Mouse (Mus musculus) hindbrain, embryonic 14.5 days (tissue): ENCODE measurements around the gene Mdk. TPM values are rescaled to one million over a fixed set of nuclear protein-coding genes. Genes with fewer than 3 reads are reported as not detected.

Experiments
- ATAC-seq: fragments of 200-750 bp; cut with Nextera tagmentation; 2 replicates; pipeline ENCODE4 v1.8.0; 2017; ENCODE audit warnings: moderate number of reproducible peaks, mild to moderate bottlenecking, moderate TSS enrichment, moderate library complexity; ENCODE audit not compliant: low FRiP score
- DNase-seq: peaks from one replicate; pipeline ENCODE4 v3.0.0-alpha.2; 2015; ENCODE audit warnings: low spot score
- H3K27ac ChIP-seq: fragments of 300-500 bp; sonication (generic); 2 replicates; pipeline ENCODE4 v1.5.1; 2014; ENCODE audit warnings: mild to moderate bottlenecking, moderate library complexity
- H3K27me3 ChIP-seq: fragments of 300-500 bp; sonication (generic); 2 replicates; pipeline ENCODE4 v1.6.1; 2014; ENCODE audit warnings: mild to moderate bottlenecking, low read length, mixed read lengths; ENCODE audit not compliant: control insufficient read depth, insufficient read depth
- H3K36me3 ChIP-seq: fragments of 300-500 bp; sonication (generic); replicated peaks from 2 replicates; pipeline ENCODE4 v1.6.1; 2014; ENCODE audit not compliant: control insufficient read depth, insufficient read depth
- H3K4me1 ChIP-seq: fragments of 300-500 bp; sonication (generic); replicated peaks from 2 replicates; pipeline ENCODE4 v1.6.1; 2014; ENCODE audit warnings: antibody characterized with exemption, low read length, mixed read lengths; ENCODE audit not compliant: control insufficient read depth, insufficient read depth
- H3K4me2 ChIP-seq: fragments of 300-500 bp; sonication (generic); replicated peaks from 2 replicates; pipeline ENCODE4 v1.6.1; 2014; ENCODE audit warnings: mild to moderate bottlenecking, moderate library complexity
- H3K4me3 ChIP-seq: fragments of 300-500 bp; sonication (generic); replicated peaks from 2 replicates; pipeline ENCODE4 v1.5.1; 2014; ENCODE audit warnings: mild to moderate bottlenecking, low read length
- H3K9ac ChIP-seq: fragments of 300-500 bp; sonication (generic); 2 replicates; pipeline ENCODE4 v1.6.1; 2014
- H3K9me3 ChIP-seq: fragments of 300-500 bp; sonication (generic); 2 replicates; pipeline ENCODE4 v1.6.1; 2016; ENCODE audit warnings: low read length; ENCODE audit not compliant: control insufficient read depth
- WGBS: fragments of 180-500 bp; shearing (Covaris S2); extraction: QIAGEN DNeasy Blood & Tissue Kit; methylation state at CpG from one replicate; pipeline ENCODE4 v1.1.7; 2014; 5-methylcytosine and 5-hydroxymethylcytosine counted together
- polyA plus RNA-seq: library from polyadenylated mRNA; unstranded; fragments of >200 nt; fragmentation: Nextera tagmentation; extraction: Ambion mirVana; gene quantifications from 2 replicates; pipeline ENCODE4 v1.2.1, GENCODE M21; 2014

Gene Mdk
- polyA plus RNA-seq, 1 experiment from 2014 or later: 171 TPM

DNA sequence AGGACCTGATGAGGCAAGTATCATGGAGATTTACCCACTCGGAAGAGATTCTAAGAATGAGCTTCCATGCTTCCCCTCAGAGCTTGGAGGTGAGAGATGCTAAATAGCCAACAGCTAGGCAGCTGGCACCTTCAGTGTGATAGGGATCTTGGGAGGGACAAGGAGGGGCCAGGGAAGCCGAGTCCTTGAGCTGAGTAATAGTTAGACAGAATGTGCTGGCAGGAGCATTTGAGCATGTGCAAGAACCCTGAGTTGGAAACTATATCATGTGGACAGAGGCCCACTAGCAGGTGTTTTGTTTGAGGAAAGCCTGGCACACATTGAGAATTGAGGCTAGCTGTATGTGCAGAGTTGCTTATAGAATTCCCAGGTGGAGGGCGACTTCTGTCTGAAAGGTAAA lies 19.5 kb downstream of the Mdk start:
- ATAC-seq: no peak

DNA sequence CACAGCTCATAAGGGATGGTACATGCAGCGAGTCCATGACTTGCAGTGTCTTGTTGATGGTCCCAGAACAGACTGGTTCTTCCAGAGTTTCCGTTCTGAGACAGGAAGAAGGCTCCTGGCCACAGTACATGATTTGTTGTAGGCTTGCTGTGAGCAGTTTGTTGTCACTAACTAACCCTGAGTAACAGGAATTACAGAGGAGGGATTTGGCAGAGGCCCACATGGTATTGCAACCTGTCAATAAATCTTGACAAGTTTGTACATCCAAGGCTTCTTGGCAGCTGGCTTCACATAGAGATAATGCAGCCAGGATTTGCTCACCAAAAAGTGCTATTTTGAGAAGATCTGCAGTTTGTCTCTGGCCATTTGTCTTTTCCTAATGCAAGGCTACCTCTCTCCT lies 26.0 kb downstream of the Mdk start:
- ATAC-seq: no peak
- DNase-seq: no peak
- Histone ChIP-seq H3K4me3 (no peak overlapping the region), H3K9me3 (no peaks in the 10 kb centered on the region), H3K4me2 (no peak overlapping the region), H3K4me1 (no peaks in the 10 kb centered on the region), H3K36me3 (peaks cover 45% of the 10 kb centered on the region), H3K27ac (no peak overlapping the region), H3K27me3 (no peaks in the 10 kb centered on the region), H3K9ac (no peak overlapping the region)
- 92% methylated on average over 2 of the region's 2 CpGs for WGBS

More for the DNA sequence above, 19.5 kb downstream of the Mdk start:
- Histone ChIP-seq H3K9me3 (no peaks in the 10 kb centered on the region), H3K4me3 (no peak overlapping the region), H3K4me1 (no peaks in the 10 kb centered on the region), H3K27ac (no peak overlapping the region), H3K4me2 (no peak overlapping the region), H3K27me3 (no peaks in the 10 kb centered on the region), H3K9ac (no peak overlapping the region), H3K36me3 (peaks cover 78% of the 10 kb centered on the region)
- WGBS: 87% methylated on average over 3 of the region's 3 CpGs
- DNase-seq: no peak

DNA sequence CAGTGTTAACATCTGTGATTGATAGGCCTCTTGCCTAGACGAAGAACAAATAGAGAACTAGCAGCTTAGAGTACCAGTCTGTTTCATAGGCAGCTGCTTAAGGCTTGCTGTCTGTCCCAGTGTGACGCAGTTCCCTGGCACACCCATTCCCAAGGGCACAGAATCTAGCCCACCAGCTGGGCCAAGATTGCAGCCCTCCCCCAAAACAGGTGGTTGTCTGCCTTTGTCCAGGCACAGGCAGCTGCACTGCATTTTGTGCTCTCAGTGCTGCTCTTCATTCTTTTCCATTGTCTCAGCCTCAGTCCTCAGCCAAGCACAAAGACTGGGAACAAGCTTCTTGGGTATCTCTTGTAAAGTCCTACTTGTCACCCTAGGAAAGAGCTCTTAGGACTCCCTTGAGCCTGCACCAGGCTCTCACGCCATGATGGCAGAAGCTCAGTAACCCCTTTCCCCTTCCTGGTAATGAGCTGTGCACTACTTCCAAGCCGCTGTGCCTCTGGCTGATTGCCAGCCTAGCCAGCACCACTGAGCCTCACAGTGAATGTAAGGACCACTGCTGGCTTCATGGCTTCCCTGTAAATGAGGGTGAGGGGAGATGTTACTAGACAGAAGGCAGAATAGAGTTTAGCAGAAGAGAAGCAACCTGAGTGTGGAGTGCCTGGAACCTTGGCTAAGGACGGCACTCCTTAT lies 27.3 kb downstream of the Mdk start:
- no peaks in the 10 kb centered on the region for H3K27me3 ChIP-seq
- H3K4me2 ChIP-seq: no peak overlapping the region
- DNase-seq (no peak), ATAC-seq (peak; percentile 27; the same call in 1 of the 2 replicates)
- peak overlapping the region; percentile 20; the same call in 1 of the 2 replicates for H3K27ac ChIP-seq
- H3K4me1 ChIP-seq: no peaks in the 10 kb centered on the region
- 41% methylated on average over 5 of the region's 5 CpGs for WGBS
- no peak overlapping the region for H3K4me3 ChIP-seq
- no peaks in the 10 kb centered on the region for H3K9me3 ChIP-seq
- H3K36me3 ChIP-seq: peaks cover 36% of the 10 kb centered on the region
- H3K9ac ChIP-seq: no peak overlapping the region

DNA sequence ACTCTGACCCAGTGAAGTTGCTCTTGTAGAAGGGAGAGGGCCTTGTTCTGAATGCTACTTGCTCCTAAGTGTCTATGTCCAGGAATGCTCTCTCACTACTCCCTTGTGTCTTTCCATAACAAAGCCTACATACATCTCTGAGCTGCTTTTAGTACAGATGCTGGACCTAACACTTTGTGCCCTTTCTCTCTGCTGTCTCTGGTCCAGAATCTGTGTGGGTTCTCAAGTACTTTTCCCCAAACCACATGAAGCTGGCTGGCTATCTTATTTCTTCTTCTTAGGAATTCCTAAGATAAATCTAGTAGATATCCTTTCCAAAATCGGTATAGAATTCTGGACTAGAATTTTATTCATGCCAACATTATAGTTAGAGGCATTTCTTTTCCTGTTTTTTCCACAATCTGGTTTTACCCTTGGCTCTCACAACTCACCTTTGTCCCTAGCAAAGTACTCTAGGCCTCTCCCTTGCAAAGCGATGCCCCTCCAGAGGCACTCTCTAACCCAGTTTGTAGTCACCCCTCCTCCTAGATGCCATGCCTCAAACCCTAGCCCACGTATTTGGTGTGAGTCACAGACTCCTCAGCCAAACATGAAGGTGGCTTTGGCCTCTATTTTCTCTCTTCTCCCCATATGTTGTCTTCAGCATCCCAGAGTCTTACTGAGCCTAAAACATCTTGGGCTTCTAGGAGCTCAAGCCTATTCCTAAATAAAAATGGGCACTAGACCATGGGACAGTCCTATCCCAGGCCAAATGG lies 28.7 kb downstream of the Mdk start:
- H3K4me1 ChIP-seq: no peaks in the 10 kb centered on the region
- H3K27ac ChIP-seq: no peak overlapping the region
- H3K9ac ChIP-seq: no peak overlapping the region
- 93% methylated on average over 3 of the region's 3 CpGs for WGBS
- ATAC-seq (no peak), DNase-seq (no peak)
- H3K4me2 ChIP-seq: no peak overlapping the region
- H3K27me3 ChIP-seq: no peaks in the 10 kb centered on the region
- no peaks in the 10 kb centered on the region for H3K9me3 ChIP-seq
- peaks cover 30% of the 10 kb centered on the region for H3K36me3 ChIP-seq
- no peak overlapping the region for H3K4me3 ChIP-seq

DNA sequence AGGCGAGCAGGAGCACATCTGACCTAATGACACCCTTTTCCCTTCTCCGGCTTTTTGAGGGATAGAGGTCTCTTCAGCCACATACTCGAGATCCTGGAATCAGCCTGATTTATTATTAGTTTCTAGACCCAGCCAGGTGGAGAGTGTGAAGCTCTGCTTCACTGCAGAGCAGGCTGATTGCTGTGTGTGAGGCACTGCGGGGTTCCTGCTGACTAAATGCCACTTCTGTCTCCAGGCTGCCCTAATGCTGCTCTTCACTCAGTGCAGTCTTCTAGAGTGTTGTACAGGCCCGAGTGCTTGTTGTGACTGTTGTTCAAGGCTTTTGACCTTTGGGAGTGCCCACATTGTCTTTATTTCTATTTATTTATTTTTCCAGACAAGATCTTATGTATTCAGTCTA lies 29.8 kb downstream of the Mdk start:
- no peaks in the 10 kb centered on the region for H3K4me1 ChIP-seq
- no peak for DNase-seq
- no peak overlapping the region for H3K4me2 ChIP-seq
- H3K27me3 ChIP-seq: no peaks in the 10 kb centered on the region
- ATAC-seq: no peak
- no peaks in the 10 kb centered on the region for H3K9me3 ChIP-seq
- H3K27ac ChIP-seq: no peak overlapping the region
- H3K4me3 ChIP-seq: no peak overlapping the region
- H3K9ac ChIP-seq: no peak overlapping the region
- peaks cover 32% of the 10 kb centered on the region for H3K36me3 ChIP-seq
- 66% methylated on average over 5 of the region's 5 CpGs for WGBS

DNA sequence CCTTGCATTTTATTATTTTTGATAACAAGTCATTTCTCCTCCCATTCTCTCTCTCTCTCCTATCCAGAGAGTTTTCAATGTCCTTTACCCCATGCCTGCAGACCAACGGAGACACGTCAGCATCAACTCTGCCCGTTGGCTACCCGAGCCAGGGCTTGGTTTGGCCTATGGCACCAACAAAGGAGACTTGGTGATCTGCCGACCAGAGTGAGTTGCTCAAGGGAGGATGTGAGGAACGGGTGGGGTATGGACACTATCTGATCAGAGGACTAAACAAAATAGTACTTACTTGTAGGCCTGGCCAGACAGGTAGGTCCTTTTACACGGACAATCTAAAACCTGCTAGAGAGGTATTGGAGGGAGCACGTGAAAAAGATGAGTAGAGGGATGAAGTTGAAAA lies 31.7 kb downstream of the Mdk start:
- Histone ChIP-seq H3K27me3 (no peaks in the 10 kb centered on the region), H3K4me3 (no peak overlapping the region), H3K4me1 (no peaks in the 10 kb centered on the region), H3K9ac (no peak overlapping the region), H3K9me3 (no peaks in the 10 kb centered on the region), H3K27ac (no peak overlapping the region), H3K36me3 (peaks cover 18% of the 10 kb centered on the region), H3K4me2 (no peak overlapping the region)
- DNase-seq: no peak
- ATAC-seq: no peak
- WGBS: 94% methylated on average over 8 of the region's 8 CpGs

DNA sequence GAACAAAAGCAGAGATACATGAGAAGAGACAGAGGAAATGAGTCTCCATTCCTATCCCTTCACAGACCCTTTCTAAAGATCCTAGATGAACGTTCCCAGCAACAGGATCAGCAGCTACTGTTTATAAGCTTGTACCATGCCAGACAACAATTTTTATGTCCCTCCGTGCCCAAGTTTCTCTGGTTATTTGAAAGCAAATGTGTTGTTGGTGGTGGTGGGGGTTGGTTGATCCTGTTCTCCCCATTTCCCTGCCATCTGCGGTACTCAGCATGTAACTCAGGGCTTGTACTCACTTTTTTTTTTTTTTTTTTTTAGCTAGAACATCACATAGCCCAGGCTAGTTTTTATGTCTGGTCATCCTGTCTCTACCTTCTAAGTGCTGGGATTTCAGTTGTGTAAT lies 33.0 kb downstream of the Mdk start:
- 87% methylated on average over 3 of the region's 3 CpGs for WGBS
- no peak overlapping the region for H3K9ac ChIP-seq
- no peaks in the 10 kb centered on the region for H3K4me1 ChIP-seq
- no peak overlapping the region for H3K4me2 ChIP-seq
- H3K36me3 ChIP-seq: peaks cover 20% of the 10 kb centered on the region
- H3K4me3 ChIP-seq: no peak overlapping the region
- no peak for DNase-seq
- H3K27me3 ChIP-seq: no peaks in the 10 kb centered on the region
- H3K9me3 ChIP-seq: no peaks in the 10 kb centered on the region
- ATAC-seq: no peak
- no peak overlapping the region for H3K27ac ChIP-seq

DNA sequence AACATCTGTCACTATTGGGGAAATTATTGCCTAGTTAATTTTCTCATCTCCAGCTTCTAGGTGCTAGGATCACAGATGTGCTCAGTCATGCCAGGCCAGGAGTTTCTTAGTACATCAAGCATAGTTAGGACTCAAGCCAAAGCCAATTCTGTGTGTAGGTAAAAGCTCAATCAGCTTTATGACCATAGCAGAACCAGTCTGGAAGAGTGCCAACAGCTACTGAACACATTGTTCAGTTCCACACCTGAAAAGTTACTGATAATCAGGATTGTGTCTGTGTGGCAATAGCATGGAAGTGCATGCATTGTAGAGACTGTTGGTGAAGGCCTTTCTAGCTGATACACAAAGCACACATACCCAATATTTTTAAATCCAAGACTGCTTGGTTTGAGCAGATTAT lies 34.1 kb downstream of the Mdk start:
- Histone ChIP-seq H3K27ac (no peak overlapping the region), H3K4me1 (no peaks in the 10 kb centered on the region), H3K9ac (no peak overlapping the region), H3K27me3 (no peaks in the 10 kb centered on the region), H3K4me2 (no peak overlapping the region), H3K36me3 (peaks cover 20% of the 10 kb centered on the region), H3K9me3 (no peaks in the 10 kb centered on the region), H3K4me3 (no peak overlapping the region)
- no peak for ATAC-seq
- DNase-seq: no peak

DNA sequence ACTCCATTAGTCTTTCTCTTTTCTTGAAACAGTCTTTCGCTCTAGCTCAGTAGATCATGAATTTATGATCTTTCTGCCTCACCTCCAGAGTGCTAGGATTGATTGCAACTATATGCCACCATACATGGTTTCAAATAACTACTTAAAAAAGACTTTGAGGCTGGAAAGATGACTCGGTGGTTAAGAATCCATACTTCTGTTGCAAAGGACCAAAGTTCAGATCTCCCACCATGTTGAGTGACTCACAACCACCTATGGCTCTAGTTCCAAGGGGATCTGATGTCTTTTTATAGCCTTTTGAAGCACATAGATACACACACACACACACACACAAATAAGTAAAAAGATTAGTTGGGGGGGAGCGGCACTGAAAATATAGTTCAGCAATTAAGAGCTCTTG lies 36.7 kb downstream of the Mdk start:
- ATAC-seq (no peak), DNase-seq (no peak)
- Histone ChIP-seq H3K27me3 (no peaks in the 10 kb centered on the region), H3K4me1 (no peaks in the 10 kb centered on the region), H3K9me3 (no peaks in the 10 kb centered on the region), H3K4me2 (no peak overlapping the region), H3K36me3 (peaks cover 15% of the 10 kb centered on the region; the same call in 1 of the 2 replicates), H3K9ac (no peak overlapping the region), H3K27ac (no peak overlapping the region), H3K4me3 (no peak overlapping the region)
- 95% methylated on average over 3 of the region's 3 CpGs for WGBS
